Mouse (Mus musculus): Measurements from ENCODE around the gene Foxa1. TPM values are rescaled to one million over a fixed set of nuclear protein-coding genes. Genes with fewer than 3 reads are reported as not detected.

Foxa1 gene
- total RNA-seq, 2 experiments from 2014 or later, result not detected

- DNase-seq (ENCODE audit: low spot score in 2 of 2), result no peak
Observed at GRCm38 (mm10) chr12:57500246-57500645, 46.5 kb downstream of the Foxa1 start.

- DNase-seq (ENCODE audit: low spot score in 2 of 2), result no peak
Observed at GRCm38 (mm10) chr12:57496347-57497119, 50.2 kb downstream of the Foxa1 start.

Other genes with a start within 250 kb of the Foxa1 start
- gene Ttc6, start 17.2 kb upstream of the Foxa1 start, total RNA-seq (2021), result not detected

Measured in gastrocnemius, postnatal 4 days (tissue).